Mouse (Mus musculus): ENCODE measurements at regions not wholly inside any gene's neighbourhood (a gene's known extent, or its start where the extent isn't known, plus 50 kb on each side); places are given as distances from the start of the nearest gene placed in this dataset.

DNA sequence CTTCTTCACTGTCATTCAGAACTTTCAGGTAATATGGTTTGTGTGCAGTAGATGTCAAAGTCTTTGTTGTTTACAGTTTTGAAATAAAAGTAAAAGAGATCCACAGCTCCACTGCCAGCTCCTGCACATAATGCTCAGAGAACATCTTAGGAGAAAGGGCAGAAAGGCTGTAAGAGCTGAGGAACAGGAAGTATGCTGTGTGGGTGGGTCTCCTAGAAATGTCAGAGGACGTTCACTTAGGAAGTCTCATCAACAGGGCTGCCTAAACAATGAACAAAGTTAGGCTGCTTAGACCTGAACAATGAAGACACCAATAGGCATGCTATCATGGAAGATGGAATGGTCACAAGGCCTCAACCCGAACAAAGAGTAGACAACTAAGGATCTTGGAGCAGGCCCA is 105.1 kb upstream of the Tent5a start:
- 72% methylated on average over 2 of the region's 2 CpGs for WGBS
- no peak for ATAC-seq (ENCODE audit: low FRiP score, low read depth)

DNA sequence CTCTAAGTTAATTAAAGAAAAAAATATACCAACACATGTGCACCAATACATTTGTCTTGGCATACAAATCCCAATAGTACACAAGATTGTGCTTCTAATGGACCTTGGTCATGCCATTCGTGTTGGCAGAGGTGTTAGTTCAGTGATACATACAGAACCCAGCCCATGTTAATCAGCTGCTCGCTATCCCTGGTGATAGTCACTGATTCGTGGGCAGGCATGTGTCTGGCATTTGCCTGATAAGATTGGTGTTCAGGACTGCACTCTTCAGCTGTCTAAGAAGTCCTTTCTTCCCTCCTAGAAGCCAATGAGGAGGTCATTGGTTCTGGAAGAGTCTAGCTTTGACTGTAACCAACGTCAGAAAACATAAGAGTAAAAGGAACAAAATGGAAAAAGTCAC is 99.7 kb upstream of the Tent5a start:
- 82% methylated on average over 4 of the region's 4 CpGs for WGBS
- Histone ChIP-seq H3K36me3 (no peaks in the 10 kb centered on the region), H3K4me3 (no peak overlapping the region), H3K27ac (no peak overlapping the region), H3K9me3 (no peaks in the 10 kb centered on the region), H3K4me2 (replicated peaks) (no peak overlapping the region), H3K27me3 (replicated peaks) (no peaks in the 10 kb centered on the region), H3K9ac (no peak overlapping the region), H3K4me1 (no peaks in the 10 kb centered on the region)
- no peak for ATAC-seq (ENCODE audit: low FRiP score, low read depth)

More for the DNA sequence above, 105.1 kb upstream of the Tent5a start:
- Histone ChIP-seq H3K36me3 (no peaks in the 10 kb centered on the region), H3K4me2 (replicated peaks) (no peak overlapping the region), H3K9me3 (no peaks in the 10 kb centered on the region), H3K4me3 (no peak overlapping the region), H3K27ac (no peak overlapping the region), H3K4me1 (no peaks in the 10 kb centered on the region), H3K27me3 (replicated peaks) (no peaks in the 10 kb centered on the region), H3K9ac (no peak overlapping the region)

DNA sequence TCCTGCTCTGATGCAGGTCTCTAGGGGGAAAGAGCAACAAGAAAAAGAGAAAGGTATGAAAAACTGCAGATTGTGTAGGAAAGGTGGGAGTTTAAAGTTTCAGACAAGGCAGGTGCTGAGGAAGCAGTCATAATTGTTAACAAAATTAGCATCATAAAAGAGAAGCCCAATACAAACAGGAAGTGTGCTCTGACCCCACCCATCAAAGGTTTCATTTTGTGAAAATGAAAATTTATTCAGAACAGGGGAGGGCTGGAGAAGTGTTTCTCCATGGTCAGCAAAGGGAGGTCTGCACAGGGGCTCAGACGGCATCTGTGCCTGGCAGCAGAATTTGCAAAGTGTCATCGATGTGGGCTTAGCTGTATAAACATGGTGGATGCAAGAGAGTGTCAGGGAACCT is 96.8 kb upstream of the Tent5a start:
- Histone ChIP-seq H3K27ac (no peak overlapping the region), H3K36me3 (no peaks in the 10 kb centered on the region), H3K27me3 (replicated peaks) (no peaks in the 10 kb centered on the region), H3K4me1 (no peaks in the 10 kb centered on the region), H3K9me3 (no peaks in the 10 kb centered on the region), H3K4me3 (no peak overlapping the region), H3K9ac (no peak overlapping the region), H3K4me2 (replicated peaks) (no peak overlapping the region)
- no peak for ATAC-seq (ENCODE audit: low FRiP score, low read depth)
- WGBS, result 90% methylated on average over 2 of the region's 2 CpGs

DNA sequence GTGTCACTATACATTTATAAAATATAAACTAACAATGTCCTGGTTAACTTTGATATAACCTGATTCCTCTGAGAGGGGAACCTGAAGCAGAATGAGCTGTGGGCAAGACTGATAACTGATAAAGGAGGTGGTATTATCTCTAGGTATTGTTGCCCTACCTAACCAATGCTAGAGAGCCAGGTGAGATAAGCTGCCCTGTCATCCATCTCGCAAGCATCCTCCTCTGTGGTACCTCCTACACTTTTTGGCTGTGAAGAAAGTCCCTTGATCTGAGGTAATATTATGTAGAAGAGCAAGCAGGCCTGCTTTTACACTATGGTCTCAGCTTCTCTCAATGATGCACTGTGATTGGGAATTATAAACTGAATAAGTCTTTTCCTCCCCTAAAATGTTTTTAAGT is 87.2 kb upstream of the Tent5a start:
- WGBS, result 75% methylated on average over 1 of the region's 1 CpGs

DNA sequence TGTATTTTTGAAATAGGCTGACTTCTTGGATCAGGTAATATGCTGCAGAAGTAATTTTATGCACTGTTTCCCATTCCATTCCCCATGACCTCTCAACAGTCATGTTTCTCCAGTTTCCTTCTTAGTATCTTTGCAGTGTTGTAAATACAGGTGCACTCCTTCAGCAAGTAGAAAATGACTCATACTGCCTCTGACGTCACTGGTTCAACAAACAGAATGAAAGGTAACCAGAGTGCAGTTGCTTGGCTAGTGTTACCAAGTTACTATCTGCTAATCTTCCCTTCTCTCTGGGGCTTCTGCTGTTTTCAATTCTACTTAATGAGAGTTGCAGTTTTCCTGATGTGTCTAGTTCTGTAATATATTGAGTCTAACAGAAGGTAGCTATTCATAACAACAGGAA is 86.7 kb upstream of the Tent5a start:
- Histone ChIP-seq H3K4me2 (replicated peaks) (no peak overlapping the region), H3K4me3 (no peak overlapping the region), H3K27ac (no peak overlapping the region), H3K4me1 (peaks cover 4% of the 10 kb centered on the region; the same call in 1 of the 2 replicates), H3K36me3 (no peaks in the 10 kb centered on the region), H3K9me3 (no peaks in the 10 kb centered on the region), H3K9ac (no peak overlapping the region), H3K27me3 (replicated peaks) (no peaks in the 10 kb centered on the region)
- WGBS, result 55% methylated on average over 1 of the region's 1 CpGs
- no peak for ATAC-seq (ENCODE audit: low FRiP score, low read depth)

More for the DNA sequence above, 87.2 kb upstream of the Tent5a start:
- Histone ChIP-seq H3K27ac (no peak overlapping the region), H3K36me3 (no peaks in the 10 kb centered on the region), H3K4me1 (peaks cover 4% of the 10 kb centered on the region; the same call in 1 of the 2 replicates), H3K4me3 (no peak overlapping the region), H3K4me2 (replicated peaks) (no peak overlapping the region), H3K9ac (no peak overlapping the region), H3K9me3 (no peaks in the 10 kb centered on the region), H3K27me3 (replicated peaks) (no peaks in the 10 kb centered on the region)
- no peak for ATAC-seq (ENCODE audit: low FRiP score, low read depth)

DNA sequence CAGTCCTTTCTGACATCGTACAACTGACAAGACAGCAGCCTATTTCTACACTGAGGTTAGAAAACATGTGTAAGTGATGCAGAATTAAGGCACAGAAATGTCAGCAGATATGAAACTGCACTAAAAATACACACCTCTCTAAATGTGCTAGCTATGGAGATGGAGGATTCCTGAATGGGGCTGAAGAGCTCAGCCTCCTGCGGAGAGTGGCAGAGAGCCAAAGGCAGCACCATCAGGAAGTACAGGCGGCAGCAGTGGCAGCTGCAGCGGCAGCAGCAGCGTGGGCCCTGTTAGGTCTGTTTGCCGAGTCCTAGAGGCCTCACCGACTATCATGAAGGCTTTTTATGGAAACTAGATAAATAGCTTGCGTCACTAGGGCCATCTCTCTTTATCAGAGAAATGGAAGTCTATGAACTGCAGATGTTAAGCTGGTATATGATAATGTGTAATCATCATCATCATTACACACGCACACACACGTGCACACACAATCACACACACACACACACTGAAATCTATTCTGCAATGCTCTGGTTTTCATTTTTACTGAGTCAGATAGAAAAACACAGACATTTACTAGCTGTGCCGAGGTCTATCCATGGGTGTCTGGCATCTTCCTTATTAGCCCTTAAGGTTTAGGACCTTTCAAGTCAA is 83.6 kb upstream of the Tent5a start:
- 65% methylated on average over 11 of the region's 11 CpGs for WGBS
- H3K27ac ChIP-seq, result no peak overlapping the region
- peaks cover 4% of the 10 kb centered on the region; the same call in 1 of the 2 replicates for H3K4me1 ChIP-seq
- no peak overlapping the region for H3K4me2 ChIP-seq (replicated peaks)
- H3K9ac ChIP-seq, result no peak overlapping the region
- no peaks in the 10 kb centered on the region for H3K36me3 ChIP-seq
- H3K27me3 ChIP-seq (replicated peaks), result no peaks in the 10 kb centered on the region
- no peaks in the 10 kb centered on the region for H3K9me3 ChIP-seq
- no peak for ATAC-seq (ENCODE audit: low FRiP score, low read depth)
- no peak overlapping the region for H3K4me3 ChIP-seq

DNA sequence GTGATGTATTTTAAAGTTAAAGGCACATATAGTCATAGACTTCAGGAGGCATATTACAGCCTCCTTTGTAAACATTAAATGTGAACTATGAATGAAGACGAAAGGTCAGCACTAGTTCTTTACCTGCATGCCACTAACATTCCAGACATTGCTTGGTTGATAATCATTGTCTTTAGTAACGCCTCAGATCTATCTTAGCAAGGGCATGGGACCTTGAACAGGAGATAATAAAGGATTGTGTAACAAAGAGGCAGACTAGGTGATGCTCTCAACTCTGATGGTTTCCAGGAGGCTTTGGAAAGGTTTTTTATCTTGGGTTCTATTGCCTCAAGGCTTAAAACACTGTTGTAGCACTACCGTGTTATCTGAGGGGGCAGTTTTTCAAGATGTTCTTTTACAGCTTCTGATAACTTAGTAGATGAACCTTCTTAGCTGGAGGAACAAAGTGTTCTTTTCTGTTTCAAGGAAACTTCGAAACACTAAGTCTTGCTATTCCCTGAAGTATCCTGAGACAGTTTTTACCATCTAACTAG is 82.9 kb upstream of the Tent5a start:
- WGBS, result 86% methylated on average over 4 of the region's 4 CpGs
- no peak overlapping the region for H3K4me3 ChIP-seq
- H3K9me3 ChIP-seq, result no peaks in the 10 kb centered on the region
- no peaks in the 10 kb centered on the region for H3K27me3 ChIP-seq (replicated peaks)
- H3K4me1 ChIP-seq, result peaks cover 4% of the 10 kb centered on the region; the same call in 1 of the 2 replicates
- ATAC-seq (ENCODE audit: low FRiP score, low read depth), result no peak
- no peak overlapping the region for H3K9ac ChIP-seq
- H3K27ac ChIP-seq, result no peak overlapping the region
- no peaks in the 10 kb centered on the region for H3K36me3 ChIP-seq
- H3K4me2 ChIP-seq (replicated peaks), result no peak overlapping the region

DNA sequence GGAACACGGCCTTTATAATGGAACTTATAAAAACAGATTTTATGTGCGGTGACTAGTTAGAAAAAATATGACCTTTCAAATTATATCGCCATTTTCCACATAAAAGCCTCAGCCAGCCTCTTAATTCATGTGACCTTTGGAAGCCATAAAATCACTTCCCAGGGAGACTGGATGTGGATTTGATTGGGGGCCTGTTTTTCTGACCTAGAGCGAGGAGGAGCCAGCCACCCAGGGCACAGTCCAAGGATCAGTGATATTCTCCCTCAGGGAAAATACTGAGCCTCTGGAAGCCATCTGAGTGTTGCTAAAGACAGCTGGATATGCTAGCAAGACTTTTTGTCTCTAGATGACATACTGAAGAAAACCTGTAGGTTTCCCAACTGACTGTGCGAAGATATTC is 81.3 kb upstream of the Tent5a start:
- no peaks in the 10 kb centered on the region for H3K27me3 ChIP-seq (replicated peaks)
- H3K9ac ChIP-seq, result no peak overlapping the region
- H3K27ac ChIP-seq, result no peak overlapping the region
- peaks cover 4% of the 10 kb centered on the region; the same call in 1 of the 2 replicates for H3K4me1 ChIP-seq
- no peaks in the 10 kb centered on the region for H3K36me3 ChIP-seq
- H3K4me3 ChIP-seq, result no peak overlapping the region
- no peak overlapping the region for H3K4me2 ChIP-seq (replicated peaks)
- WGBS, result 45% methylated on average over 5 of the region's 5 CpGs
- peak; percentile 57; the same call in 1 of the 2 replicates for ATAC-seq (ENCODE audit: low FRiP score, low read depth)
- H3K9me3 ChIP-seq, result no peaks in the 10 kb centered on the region

DNA sequence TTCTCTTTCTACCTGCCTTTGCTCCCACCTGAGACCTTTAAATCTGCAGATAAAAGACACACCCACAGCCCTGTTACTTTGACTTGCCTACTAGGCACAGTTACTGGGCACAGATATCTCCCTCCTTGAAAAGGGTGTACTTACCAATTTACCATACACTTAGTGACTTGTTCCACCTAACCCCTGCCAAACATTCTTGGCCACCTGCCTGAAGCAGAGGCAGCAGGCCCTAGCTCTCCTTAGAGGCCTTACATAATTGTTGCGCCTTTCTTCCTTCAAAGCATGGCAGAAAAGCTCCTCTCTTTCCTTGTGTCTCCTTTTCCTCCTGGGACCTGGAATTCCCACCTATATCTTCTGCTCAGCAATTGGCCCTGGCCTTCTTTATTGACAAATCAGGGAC is 80.4 kb upstream of the Tent5a start:
- Histone ChIP-seq H3K4me1 (peaks cover 4% of the 10 kb centered on the region; the same call in 1 of the 2 replicates), H3K4me3 (no peak overlapping the region), H3K9me3 (no peaks in the 10 kb centered on the region), H3K9ac (no peak overlapping the region), H3K27me3 (replicated peaks) (no peaks in the 10 kb centered on the region), H3K27ac (no peak overlapping the region), H3K36me3 (no peaks in the 10 kb centered on the region), H3K4me2 (replicated peaks) (no peak overlapping the region)
- no peak for ATAC-seq (ENCODE audit: low FRiP score, low read depth)
- WGBS, result 92% methylated on average over 1 of the region's 1 CpGs

DNA sequence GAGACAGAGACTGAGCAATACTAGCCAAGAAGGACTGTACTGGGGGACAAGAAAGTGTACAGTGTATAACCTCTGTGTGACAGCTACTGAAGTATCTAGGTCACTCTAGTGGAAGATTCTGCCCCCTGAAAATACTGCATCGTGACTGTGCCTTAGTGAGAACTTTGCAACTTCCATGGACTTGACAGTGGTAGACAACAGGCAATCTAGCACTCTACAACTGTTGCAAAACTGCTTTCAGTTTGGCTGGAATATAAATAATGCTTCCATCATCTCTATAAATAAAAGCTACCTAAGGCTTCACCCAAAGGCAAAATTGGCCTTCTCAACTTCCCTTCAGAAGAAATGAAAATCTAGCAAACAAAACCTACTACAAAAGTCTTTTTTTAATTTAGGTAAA is 74.6 kb upstream of the Tent5a start:
- Histone ChIP-seq H3K4me2 (replicated peaks) (no peak overlapping the region), H3K27me3 (replicated peaks) (no peaks in the 10 kb centered on the region), H3K9ac (no peak overlapping the region), H3K27ac (no peak overlapping the region), H3K36me3 (no peaks in the 10 kb centered on the region), H3K4me1 (no peaks in the 10 kb centered on the region), H3K4me3 (no peak overlapping the region), H3K9me3 (no peaks in the 10 kb centered on the region)
- WGBS, result 89% methylated on average over 1 of the region's 1 CpGs
- no peak for ATAC-seq (ENCODE audit: low FRiP score, low read depth)

DNA sequence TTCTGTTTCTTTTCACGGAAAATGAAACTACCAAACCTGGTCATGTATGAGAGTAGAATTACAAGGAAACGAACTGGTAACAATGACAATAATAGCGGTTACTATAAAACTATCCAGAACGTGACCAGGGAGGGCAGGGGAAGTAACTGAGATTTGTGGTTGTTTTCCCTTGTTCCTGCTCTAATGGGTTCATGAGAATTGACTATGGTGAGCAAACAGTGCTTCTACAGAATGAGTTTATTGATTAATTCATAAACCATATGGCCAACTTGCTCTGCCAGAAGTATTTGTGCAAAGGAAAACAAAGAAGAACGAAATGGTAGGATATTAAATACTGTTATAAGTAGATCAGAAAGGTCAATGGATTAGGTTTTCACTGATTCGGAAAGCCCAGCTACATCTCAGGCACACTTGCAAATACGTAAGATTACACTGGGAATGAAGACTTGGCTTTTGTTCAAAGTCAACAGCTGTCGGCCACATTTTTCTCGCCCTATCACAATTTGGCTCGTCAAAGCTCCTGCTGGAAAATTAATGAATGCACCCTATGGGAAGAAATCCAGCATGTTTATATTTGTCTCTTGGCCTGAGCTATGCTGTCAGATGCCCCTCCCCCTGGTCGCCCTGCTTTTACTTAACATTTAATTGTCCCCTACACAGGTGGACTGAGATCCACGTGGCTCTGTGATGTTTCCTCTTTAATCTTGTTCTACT is 73.6 kb upstream of the Tent5a start:
- H3K27me3 ChIP-seq (replicated peaks), result no peaks in the 10 kb centered on the region
- H3K27ac ChIP-seq, result no peak overlapping the region
- H3K36me3 ChIP-seq, result no peaks in the 10 kb centered on the region
- H3K4me3 ChIP-seq, result no peak overlapping the region
- ATAC-seq (ENCODE audit: low FRiP score, low read depth), result no peak
- H3K9ac ChIP-seq, result no peak overlapping the region
- WGBS, result 68% methylated on average over 12 of the region's 12 CpGs
- no peak overlapping the region for H3K4me2 ChIP-seq (replicated peaks)
- no peaks in the 10 kb centered on the region for H3K9me3 ChIP-seq
- H3K4me1 ChIP-seq, result no peaks in the 10 kb centered on the region

DNA sequence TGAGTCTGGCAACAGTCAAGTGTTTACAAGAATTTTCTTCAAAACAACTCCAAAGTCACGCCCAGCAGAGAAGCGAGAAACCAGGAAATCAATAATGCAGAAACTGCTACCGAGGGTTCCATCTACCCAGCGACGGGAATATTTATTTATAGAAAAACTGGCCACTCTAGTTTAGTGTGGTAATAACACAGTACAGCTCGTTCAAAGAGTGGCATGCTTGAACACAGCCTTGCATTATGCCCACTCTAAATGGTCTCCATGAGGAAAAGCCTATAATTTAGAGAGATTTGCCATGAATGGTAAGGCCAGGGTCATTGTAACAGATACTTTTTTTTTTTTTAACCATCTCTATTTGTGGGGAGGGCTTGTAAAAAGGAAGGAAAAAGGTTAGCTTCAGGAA is 67.8 kb upstream of the Tent5a start:
- H3K9ac ChIP-seq, result no peak overlapping the region
- no peak overlapping the region for H3K4me2 ChIP-seq (replicated peaks)
- H3K4me3 ChIP-seq, result no peak overlapping the region
- ATAC-seq (ENCODE audit: low FRiP score, low read depth), result no peak
- 85% methylated on average over 6 of the region's 6 CpGs for WGBS
- no peaks in the 10 kb centered on the region for H3K9me3 ChIP-seq
- no peaks in the 10 kb centered on the region for H3K36me3 ChIP-seq
- no peaks in the 10 kb centered on the region for H3K27me3 ChIP-seq (replicated peaks)
- no peaks in the 10 kb centered on the region for H3K4me1 ChIP-seq
- no peak overlapping the region for H3K27ac ChIP-seq

All from neural tube, embryonic 12.5 days (tissue).